Mouse (Mus musculus) heart, adult 2 months (tissue): ENCODE results near the gene Fnbp1. TPM values are rescaled to one million over a fixed set of nuclear protein-coding genes. Genes with fewer than 3 reads are reported as not detected.

Experiments
- DNase-seq, 2 experiments: peaks; one replicate each; pipeline ENCODE4 v3.0.0; 2021
- H3K27ac ChIP-seq: fragments of 200-600 bp; 2 replicates; pipeline ENCODE4 v1.8.1; 2022
- H3K27me3 ChIP-seq: fragments of 200-500 bp; 2 replicates; pipeline ENCODE4 v1.6.1; 2012; ENCODE audit warnings: mild to moderate bottlenecking, low read length, inconsistent platforms, mixed read lengths; ENCODE audit not compliant: control insufficient read depth, insufficient read depth
- H3K36me3 ChIP-seq: fragments of 200-500 bp; 2 replicates; pipeline ENCODE4 v1.6.1; 2012; ENCODE audit warnings: low read length, inconsistent platforms; ENCODE audit not compliant: control insufficient read depth, insufficient read depth
- H3K4me1 ChIP-seq: fragments of 200-500 bp; 2 replicates; pipeline ENCODE4 v1.6.1; 2011; ENCODE audit warnings: low read length; ENCODE audit not compliant: control insufficient read depth, insufficient read depth
- H3K4me3 ChIP-seq: fragments of 200-600 bp; 2 replicates; pipeline ENCODE4 v1.8.1; 2022
- H3K79me2 ChIP-seq: fragments of 200-500 bp; replicated peaks from 2 replicates; pipeline ENCODE4 v1.6.1; 2012; ENCODE audit warnings: mild to moderate bottlenecking, inconsistent platforms, low read length, moderate library complexity, mixed read lengths; ENCODE audit not compliant: control insufficient read depth, insufficient read depth
- H3K9ac ChIP-seq: fragments of 200-500 bp; 2 replicates; pipeline ENCODE4 v1.6.1; 2012; ENCODE audit warnings: low read depth, mild to moderate bottlenecking, control low read depth, inconsistent platforms, low read length, mixed read lengths
- CTCF ChIP-seq: fragments of 200-600 bp; IDR thresholded peaks from 2 replicates; pipeline ENCODE4 v1.8.1; 2022; ENCODE audit warnings: antibody characterized with exemption, mild to moderate bottlenecking, moderate library complexity
- EP300 ChIP-seq: fragments of 200-500 bp; IDR thresholded peaks from 2 replicates; pipeline ENCODE4 v1.6.1; 2011; ENCODE audit warnings: low read depth, low read length, control low read depth; ENCODE audit not compliant: insufficient read depth
- POLR2A ChIP-seq: fragments of 200-500 bp; IDR thresholded peaks from 2 replicates; pipeline ENCODE4 v1.6.1; 2011; ENCODE audit warnings: mild to moderate bottlenecking, low read depth, low read length, control low read depth; ENCODE audit not compliant: insufficient read depth
- WGBS: fragments of 180-500 bp; shearing (Covaris S2); methylation state at CpG from one replicate; pipeline ENCODE4 v1.1.7; 2018; 5-methylcytosine and 5-hydroxymethylcytosine counted together
- intact Hi-C: fragments of 180-260 bp; cut with DNase I; formaldehyde crosslinking; loops from one replicate; pipeline ENCODE4 v1.15.1; 2025
- polyA plus RNA-seq: library from polyadenylated mRNA; depleted of rRNA; stranded (reverse); fragments of >200 nt; gene quantifications from 2 replicates; pipeline ENCODE4 v1.2.3, GENCODE M21; 2012
- total RNA-seq, 2 experiments: library from RNA; stranded (reverse); gene quantifications; 2 replicates each; pipeline ENCODE4 v1.2.3; 2021

Fnbp1 gene
- total and polyA plus RNA-seq, 3 experiments, result 40.3 to 53.6 (median 49.0) TPM

GRCm38 (mm10) chr2:31068246-31069113, 73.3 kb downstream of the Fnbp1 start:
- Histone ChIP-seq H3K4me3 (no peak overlapping the region), H3K79me2 (no peaks in the 10 kb centered on the region), H3K36me3 (no peaks in the 10 kb centered on the region), H3K4me1 (peaks cover 3% of the 10 kb centered on the region; the same call in 1 of the 2 replicates), H3K27ac (peak overlapping the region; percentile 70), H3K9ac (no peak overlapping the region), H3K27me3 (no peaks in the 10 kb centered on the region)
- TF ChIP-seq POLR2A (0 out of 2 replicates have a peak, but pooled peaks have one; percentile 34), EP300 (no peak), CTCF (no peak)
- peak in 1 of 2 experiments; percentile 55 for DNase-seq
- WGBS, result 37% methylated on average over 13 of the region's 13 CpGs
- intact Hi-C loops, result no loop called here

DNA sequence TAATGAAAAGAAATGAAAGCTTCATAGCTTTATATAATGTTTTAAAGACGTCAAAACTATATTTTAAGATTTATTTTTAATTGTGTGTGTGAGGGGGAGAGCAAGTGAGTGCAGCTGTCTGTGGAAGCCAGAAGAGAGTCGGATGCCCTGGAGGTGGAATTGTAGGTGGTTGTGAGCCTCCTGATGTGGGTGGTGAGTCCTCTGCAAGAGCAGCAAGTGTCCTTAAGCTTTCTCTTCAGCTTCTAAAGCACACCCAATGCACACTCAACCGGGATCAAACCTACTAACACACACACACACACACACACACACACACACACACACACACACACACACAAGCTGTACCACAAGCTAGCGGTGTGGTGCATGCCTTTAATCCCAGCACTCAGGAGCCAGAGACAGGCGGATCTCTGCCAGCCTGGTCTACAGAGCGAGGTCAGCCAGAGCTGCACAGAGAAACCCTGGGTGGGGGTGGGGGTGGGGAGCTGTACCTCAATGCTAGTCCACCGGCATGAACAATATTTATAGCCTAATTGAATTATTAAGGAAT, 74.0 kb downstream of the Fnbp1 start:
- no peaks in the 10 kb centered on the region for H3K27me3 ChIP-seq
- peaks cover 3% of the 10 kb centered on the region; the same call in 1 of the 2 replicates for H3K4me1 ChIP-seq
- H3K9ac ChIP-seq, result no peak overlapping the region
- intact Hi-C loops, result no loop called here
- 75% methylated on average over 7 of the region's 7 CpGs for WGBS
- H3K79me2 ChIP-seq, result no peaks in the 10 kb centered on the region
- no peaks in the 10 kb centered on the region for H3K36me3 ChIP-seq
- DNase-seq, result no peak
- no peak overlapping the region for H3K4me3 ChIP-seq
- TF ChIP-seq POLR2A (no peak), CTCF (no peak), EP300 (no peak)
- H3K27ac ChIP-seq, result peak overlapping the region; percentile 70; the same call in 1 of the 2 replicates

GRCm38 (mm10) chr2:31067059-31067595, 74.7 kb downstream of the Fnbp1 start:
- Histone ChIP-seq H3K27me3 (no peaks in the 10 kb centered on the region), H3K4me1 (peaks cover 3% of the 10 kb centered on the region; the same call in 1 of the 2 replicates), H3K4me3 (no peak overlapping the region), H3K9ac (no peak overlapping the region), H3K36me3 (no peaks in the 10 kb centered on the region), H3K79me2 (no peaks in the 10 kb centered on the region), H3K27ac (no peak overlapping the region)
- no peak for DNase-seq
- 90% methylated on average over 13 of the region's 13 CpGs for WGBS
- TF ChIP-seq POLR2A (no peak), EP300 (no peak), CTCF (no peak)
- intact Hi-C loops, result no loop called here

GRCm38 (mm10) chr2:31066019-31066789, 75.6 kb downstream of the Fnbp1 start:
- H3K79me2 ChIP-seq, result no peaks in the 10 kb centered on the region
- TF ChIP-seq POLR2A, result no peak
- TF ChIP-seq CTCF, result no peak
- TF ChIP-seq EP300, result no peak
- H3K4me1 ChIP-seq, result peaks cover 4% of the 10 kb centered on the region; the same call in 1 of the 2 replicates
- intact Hi-C loops, result no loop called here
- no peak overlapping the region for H3K27ac ChIP-seq
- 84% methylated on average over 11 of the region's 11 CpGs for WGBS
- H3K27me3 ChIP-seq, result no peaks in the 10 kb centered on the region
- no peak for DNase-seq
- no peaks in the 10 kb centered on the region for H3K36me3 ChIP-seq
- no peak overlapping the region for H3K4me3 ChIP-seq
- H3K9ac ChIP-seq, result no peak overlapping the region

- no peaks in the 10 kb centered on the region for H3K36me3 ChIP-seq
- no peak overlapping the region for H3K4me3 ChIP-seq
- DNase-seq, result no peak
- intact Hi-C loops, result no loop called here
- TF ChIP-seq CTCF (no peak), POLR2A (no peak), EP300 (no peak)
- H3K9ac ChIP-seq, result no peak overlapping the region
- H3K27ac ChIP-seq, result no peak overlapping the region
- H3K79me2 ChIP-seq, result no peaks in the 10 kb centered on the region
- no peaks in the 10 kb centered on the region for H3K27me3 ChIP-seq
- peaks cover 3% of the 10 kb centered on the region; the same call in 1 of the 2 replicates for H3K4me1 ChIP-seq
- 83% methylated on average over 10 of the region's 10 CpGs for WGBS
Observed at GRCm38 (mm10) chr2:31061868-31062628, 79.8 kb downstream of the Fnbp1 start.
